Mouse (Mus musculus) CD4-positive naive resting alpha-beta T cell, adult 76 days (primary cell): ENCODE results near the gene Mrnip. TPM values are rescaled to one million over a fixed set of nuclear protein-coding genes. Genes with fewer than 3 reads are reported as not detected.

Source experiments
- total RNA-seq: library from RNA; stranded (reverse); gene quantifications from one replicate; pipeline ENCODE4 v1.2.4, GENCODE M21; 2023

Mrnip gene
- 2.8 TPM for total RNA-seq

DNA sequence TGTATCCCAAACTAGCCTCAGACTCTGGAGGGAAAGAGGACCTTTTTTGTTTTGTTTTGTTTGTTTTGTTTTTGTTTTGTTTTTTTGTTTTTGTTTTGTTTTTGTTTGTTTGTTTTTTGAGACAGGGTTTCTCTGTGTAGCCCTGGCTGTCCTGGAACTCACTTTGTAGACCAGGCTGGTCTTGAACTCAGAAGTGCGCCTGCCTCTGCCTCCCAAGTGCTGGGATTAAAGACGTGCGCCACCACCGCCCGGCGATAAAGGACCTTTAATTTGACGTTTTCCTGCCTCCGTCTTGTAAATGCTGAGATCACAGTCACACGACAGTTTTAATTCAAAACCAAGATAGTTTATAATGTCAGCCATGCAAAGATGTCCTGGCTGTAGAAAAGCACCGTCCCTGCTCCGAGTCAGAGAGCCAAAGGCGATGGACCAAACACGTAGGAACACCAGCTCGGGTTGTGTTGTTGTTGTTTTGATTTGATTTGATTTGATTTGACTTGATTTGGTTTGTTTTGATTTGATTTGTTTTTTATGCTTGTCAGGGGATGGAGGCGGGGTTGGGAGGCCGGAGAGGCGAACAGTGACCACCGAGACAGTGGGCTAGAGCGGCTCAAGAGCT is at the start of gene Mrnip:
Gene Mrnip (plus strand): TSS at position 334 of the 619 bp plus-strand sequence.

DNA sequence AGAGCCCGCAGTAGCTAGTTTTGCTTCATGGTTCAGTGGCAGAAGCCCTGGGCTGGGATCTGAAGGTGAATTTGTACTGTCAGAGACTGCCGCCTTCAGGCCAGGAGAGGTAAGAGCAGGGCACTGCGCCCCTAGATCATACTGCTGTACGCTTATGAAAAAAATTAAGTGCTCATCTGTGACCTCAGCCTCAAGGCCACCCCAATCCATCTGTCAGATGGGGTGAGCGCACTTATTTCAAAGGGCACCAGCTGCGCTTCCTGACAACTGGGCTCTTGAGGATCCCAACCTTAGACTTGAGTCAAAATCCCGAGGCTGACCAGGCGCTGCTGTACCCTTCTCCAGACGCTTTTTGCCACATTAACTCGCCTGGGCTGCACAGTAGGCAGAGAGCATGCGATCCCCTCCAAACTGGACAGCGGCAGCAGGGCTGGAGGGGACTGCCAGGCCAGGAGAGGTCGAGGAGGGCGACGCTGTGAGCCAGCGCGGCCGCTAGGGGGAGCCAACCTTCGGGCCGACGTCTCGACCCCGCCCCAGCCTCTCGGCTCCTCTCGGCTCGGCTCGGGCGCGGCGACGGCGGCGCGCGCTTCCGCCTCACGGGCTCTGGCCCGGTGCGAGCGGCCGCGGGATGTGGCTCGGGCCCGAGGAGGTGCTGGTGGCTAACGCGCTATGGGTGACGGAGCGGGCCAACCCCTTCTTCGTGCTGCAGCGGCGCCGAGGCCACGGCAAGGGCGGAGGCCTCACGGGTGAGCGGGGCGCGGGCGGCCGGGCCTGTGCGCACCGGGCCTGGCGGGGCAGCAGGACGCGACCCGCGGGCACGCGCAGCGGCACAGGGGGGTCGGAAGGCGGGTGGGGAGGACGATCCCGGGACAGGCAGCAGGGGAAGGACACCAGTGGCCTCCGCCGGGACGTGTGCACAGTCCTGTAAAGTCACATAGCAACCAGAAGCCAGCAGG is 43.2 kb upstream of the Mrnip start, which contains the start of gene Tbc1d9b:
Gene Tbc1d9b (plus strand): TSS at position 586 of the 956 bp plus-strand sequence.

DNA sequence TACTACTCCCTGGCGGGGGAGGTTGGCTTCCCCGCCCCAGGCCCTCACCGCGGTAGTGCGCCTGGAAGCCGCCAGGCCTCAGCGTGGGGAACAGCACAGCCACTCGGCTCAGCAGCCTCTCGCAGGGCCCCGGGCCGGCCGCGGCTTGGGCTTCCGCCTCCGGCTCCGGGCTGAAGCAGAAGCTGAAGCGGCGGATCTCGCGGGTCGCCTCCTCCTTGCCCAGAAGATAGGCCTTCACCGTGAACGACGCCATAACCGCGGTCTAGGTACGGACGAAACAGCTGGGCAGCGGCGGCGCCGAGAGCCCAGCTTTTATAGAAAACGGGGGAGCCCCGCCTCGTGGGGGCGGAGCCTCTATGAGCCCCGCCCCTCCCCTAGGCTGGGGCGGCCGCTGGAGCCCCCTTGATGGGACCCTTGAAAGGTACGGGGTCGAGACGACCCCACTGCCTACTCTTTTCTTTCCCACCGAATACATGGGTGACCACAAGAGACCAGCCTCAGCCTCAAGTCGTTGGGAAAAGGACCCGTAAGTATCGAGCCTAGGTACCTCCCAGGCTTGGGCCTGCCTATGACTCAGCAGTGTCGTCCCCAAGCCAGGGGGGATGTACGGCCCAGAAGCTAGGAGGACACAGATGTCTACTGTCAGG is 36.4 kb downstream of the Mrnip start, which contains the start of the genes Sqstm1 and Mgat4b:
Gene Sqstm1 (minus strand): TSS at position 323 of the 647 bp plus-strand sequence.
Gene Mgat4b (plus strand): TSS at position 386 of the 647 bp plus-strand sequence.

DNA sequence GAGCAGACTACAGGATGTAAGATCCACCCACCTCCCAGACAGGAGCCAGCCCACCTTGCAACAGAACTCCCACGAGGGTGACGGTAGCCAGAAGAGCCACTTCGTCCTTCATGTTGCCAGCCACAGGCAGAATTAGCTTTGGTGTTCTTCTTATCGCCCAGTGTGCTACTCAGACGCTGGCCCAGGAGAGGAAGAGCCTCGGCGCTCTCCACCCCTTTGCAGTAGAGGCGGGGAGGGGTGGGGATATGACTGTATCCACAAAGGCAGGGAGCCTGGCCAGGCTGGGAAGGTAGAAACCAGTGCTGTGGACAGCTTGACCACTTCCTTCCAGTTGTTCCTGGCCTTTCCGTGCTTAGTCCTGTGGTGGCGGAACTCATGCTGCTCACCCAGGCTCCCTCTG is 64.1 kb downstream of the Mrnip start, which contains the start of gene Ltc4s:
Gene Ltc4s (minus strand): TSS at position 293 of the 400 bp plus-strand sequence.

Other genes starting within 250 kb of the Mrnip start
- 30.7 TPM for gene Rnf130, start 149.1 kb upstream of the Mrnip start, total RNA-seq
- gene Tbc1d9b, start 43.0 kb upstream of the Mrnip start, total RNA-seq: 60.3 TPM
- gene Sqstm1, start 36.4 kb downstream of the Mrnip start, total RNA-seq: 461 TPM
- gene Mgat4b, start 36.4 kb downstream of the Mrnip start, total RNA-seq: 4.7 TPM
- 1.4 TPM for gene Ltc4s, start 64.2 kb downstream of the Mrnip start, total RNA-seq
- 47.6 TPM for gene Maml1, start 117.9 kb downstream of the Mrnip start, total RNA-seq
- 141 TPM for gene Canx, start 151.2 kb downstream of the Mrnip start, total RNA-seq
- not detected for gene Cby3, start 180.0 kb downstream of the Mrnip start, total RNA-seq
- gene Hnrnph1, start 202.5 kb downstream of the Mrnip start, total RNA-seq: 1,221 TPM